Mouse (Mus musculus): ENCODE measurements around the gene Nme8.

Gene Nme8

GRCm38 (mm10) chr13:19640203-19640851 lies 57.3 kb downstream of the Nme8 start:
- DNase-seq = no peak

- DNase-seq = no peak
These were observed 61.5 kb downstream of the Nme8 start for GRCm38 (mm10) chr13:19636131-19636530.

- no peak for DNase-seq
These were observed 66.6 kb downstream of the Nme8 start for GRCm38 (mm10) chr13:19630768-19631709.

DNA sequence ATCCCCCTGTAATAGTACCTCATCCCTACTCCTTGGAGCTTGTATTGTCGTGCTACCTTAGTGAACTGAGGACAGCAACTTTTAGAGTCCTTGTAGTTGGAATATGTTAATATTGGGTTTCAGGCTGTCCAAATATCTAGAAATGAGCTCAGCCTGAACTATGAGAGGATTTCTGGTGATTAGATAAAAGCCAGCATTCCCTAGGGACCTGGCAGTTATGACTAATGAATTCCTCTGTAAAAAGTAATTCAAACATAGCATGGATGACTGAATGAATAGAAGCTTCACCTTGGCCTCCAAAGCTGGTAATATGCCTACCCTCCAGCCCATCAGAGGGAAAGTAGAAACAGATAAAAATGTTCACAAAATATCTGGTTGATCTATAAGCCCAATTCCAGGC lies 71.1 kb downstream of the Nme8 start:
- DNase-seq = no peak

DNA sequence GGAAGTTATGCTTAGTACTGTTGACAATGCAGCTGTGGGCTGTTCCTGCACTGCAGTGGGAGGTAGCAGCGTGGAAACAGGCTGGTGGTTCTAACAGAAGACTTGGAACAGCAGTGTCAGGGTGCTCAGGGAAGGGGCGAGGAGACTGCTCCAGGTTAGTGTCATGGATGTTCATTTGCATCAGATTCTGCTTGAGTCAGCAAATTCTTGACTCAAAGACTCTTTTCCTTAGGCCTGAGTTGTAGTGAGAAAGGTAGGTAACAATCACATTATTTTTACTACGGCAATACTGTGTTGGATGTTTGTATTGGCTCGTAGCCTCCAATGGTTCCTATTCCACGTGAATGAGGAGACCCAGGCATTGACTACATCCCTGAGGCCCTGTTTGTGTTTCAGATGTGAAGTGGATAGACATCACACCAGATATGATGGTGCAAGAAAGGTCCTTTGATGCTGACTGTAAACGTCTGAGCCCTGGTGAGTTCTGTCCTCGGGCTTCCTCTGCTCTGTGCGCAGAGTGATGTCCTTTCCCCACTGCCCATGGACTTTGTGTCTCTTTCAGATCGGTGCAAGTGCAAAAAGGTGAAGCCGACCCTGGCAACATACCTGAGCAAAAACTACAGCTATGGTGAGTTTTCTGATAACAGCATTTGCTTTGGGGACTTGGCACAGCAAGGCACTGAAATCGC lies 72.8 kb downstream of the Nme8 start:
- DNase-seq = no peak

GRCm38 (mm10) chr13:19623228-19623905 lies 74.2 kb downstream of the Nme8 start:
- DNase-seq = no peak

DNA sequence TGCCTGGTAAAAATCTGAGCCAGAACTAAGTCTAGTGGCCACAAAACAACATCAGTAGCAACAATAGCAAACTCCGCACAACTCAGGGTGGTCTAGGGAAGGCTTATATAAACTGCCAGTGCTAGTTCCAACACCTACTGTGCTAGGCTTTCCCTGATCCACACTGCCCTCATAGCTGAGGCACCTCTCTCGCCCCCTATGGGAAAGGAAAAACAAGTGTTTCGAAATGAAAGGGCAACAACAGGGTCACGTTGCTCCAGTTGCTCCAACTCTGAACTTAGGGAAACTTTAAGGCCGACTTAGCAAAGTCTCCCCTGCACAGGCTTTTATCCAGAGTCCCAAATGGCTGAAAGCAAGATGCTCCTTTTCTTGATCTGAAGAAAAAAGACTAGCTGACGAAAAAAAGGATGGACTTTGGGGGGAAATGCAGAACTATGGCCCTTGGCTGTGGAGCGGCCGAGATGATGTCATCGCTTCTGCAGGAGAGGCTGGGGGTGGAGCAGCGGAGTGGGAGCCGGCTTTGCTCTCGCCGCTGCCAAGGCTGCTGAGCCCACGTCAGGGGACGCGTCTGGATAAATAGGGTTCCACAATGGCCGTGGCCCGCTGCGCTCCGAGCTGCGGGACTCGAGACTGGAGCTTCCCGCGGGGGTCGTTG lies 74.9 kb downstream of the Nme8 start, which contains the start of gene Sfrp4:
Gene Sfrp4 (plus strand): TSS at position 532 of the 655 bp plus-strand sequence.
- DNase-seq = no peak

DNA sequence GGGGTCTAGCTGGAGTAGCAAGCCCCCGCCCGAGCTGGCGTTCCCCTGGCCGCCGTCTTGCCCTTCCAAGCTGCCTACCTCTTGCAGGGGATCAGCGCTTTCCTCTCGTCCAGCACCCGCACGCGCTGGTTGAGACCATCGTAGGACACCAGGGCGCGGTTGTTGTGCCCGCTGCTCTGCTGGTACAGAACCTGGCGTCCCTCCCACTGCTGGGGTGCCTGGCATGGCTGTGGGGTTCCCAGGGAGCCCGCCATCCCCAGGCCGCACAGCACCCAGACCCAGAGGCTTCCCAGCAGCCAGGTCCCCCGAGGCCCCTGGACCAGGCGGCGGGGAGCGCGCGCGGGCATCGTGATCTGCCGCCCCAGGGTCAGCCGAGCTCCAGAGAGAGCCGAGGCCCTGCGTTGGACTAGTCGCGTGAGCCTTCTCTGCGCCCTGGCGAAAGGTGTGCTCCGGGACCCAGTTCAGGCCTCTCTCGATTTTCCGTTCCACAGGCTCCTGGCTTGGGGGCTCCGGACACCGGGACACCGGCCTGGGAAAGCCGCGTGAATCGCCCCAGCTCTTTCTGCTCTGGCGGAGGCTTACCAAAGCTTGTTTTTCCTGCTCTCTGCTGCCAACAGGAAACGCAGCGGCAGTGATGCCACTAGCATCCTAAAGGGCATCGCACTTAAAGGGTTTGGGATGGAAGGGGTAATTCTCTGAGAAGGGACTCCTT lies 78.2 kb downstream of the Nme8 start, which contains the start of gene Epdr1:
Gene Epdr1 (minus strand): TSS at position 712 of the 712 bp plus-strand sequence.
- peak; percentile 11 for DNase-seq

- DNase-seq = no peak
These were observed 78.8 kb downstream of the Nme8 start for GRCm38 (mm10) chr13:19618841-19619215.

- DNase-seq = no peak
These were observed 79.5 kb downstream of the Nme8 start for GRCm38 (mm10) chr13:19618081-19618480.

DNA sequence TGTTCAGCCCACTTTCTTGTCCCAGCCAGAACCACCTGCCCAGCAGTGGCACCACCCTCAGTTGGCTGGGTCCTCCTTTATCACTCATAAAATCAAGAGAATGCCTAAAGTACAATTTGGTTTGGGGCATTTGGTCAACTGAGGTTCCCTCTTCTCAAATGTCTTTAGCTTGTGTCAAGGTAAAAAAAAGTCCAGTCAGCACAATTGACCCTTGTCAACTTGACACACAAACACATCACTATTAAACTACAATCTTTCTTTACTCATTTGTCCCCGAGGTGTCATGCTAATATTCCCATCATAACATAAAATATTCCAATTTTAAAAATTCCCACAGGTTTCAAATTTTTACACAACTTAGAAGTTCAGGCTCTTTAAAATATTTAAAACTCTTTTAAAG lies 83.3 kb downstream of the Nme8 start:
- DNase-seq = no peak

DNA sequence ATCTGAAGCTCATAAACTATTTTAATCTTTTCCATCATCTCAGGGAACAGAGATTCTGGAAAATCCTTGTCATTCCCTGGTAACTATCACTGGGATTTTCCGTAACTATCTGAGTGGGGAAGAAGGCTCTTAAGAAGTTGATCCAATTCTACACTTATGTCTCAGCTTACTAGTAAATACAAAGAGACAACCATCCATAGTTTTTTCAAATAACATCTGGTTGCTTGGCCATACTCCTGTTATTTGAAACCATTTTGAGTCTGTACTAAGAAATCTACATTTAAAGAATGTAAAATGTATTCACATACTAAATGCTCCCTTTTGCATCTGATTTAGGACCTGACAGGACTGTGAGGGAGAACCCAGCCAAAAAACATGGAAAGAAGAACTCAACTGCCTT lies 84.2 kb downstream of the Nme8 start:
- no peak for DNase-seq

DNA sequence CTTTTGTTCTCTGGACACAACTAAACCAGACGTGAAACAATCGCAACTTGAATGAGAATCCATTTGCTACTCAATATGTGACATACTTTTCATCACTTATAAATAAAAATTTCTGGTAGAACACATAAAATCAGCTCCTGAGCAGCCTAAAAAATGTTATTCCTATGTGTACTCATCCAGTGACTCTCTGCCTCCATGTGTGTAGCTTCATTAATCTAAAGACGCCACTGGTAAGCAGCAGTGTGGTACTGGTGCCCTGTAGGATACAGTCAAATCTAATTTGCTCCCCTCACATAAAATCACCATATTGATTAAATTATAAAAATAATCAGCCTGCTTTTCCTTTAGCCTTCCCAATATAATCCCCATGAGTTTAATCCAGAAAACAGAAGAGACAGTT lies 84.6 kb downstream of the Nme8 start:
- no peak for DNase-seq

DNA sequence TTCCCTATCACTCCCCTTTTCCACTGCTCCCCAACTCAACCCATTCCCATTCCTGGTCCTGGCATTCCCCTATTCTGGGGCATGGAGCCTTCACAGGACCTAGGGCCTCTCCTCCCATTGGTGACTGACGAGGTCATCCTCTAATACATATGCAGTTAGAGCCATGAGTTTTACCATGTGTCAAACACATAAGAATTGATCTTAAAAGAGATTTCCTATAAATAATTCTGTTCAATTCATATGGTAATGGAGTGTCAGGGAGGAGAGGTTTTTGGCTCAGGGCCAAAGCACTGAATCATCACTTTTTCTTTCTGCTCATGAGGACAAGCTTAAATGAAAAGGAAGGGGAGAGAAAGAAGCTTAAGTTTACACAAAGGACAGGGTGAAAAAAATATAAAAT lies 85.2 kb downstream of the Nme8 start:
- no peak for DNase-seq

DNA sequence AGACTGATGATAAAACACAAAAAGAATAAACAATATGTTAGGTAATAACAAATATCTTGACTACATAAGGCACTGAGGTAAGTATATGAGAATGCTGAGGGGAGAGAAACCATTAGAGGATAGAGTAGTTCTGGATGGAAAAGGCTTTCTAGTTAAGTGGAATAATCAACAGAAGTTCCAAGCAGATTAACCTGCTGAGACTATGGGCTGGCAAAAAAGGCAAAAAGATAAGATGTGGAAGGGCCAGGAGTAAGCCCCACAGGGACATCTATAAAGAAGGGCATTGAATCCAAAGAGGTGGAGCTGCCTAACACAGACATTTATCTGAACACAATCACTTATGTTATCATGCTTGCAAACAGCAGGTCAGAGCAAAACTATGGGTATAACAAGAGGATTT lies 89.5 kb downstream of the Nme8 start:
- no peak for DNase-seq

DNA sequence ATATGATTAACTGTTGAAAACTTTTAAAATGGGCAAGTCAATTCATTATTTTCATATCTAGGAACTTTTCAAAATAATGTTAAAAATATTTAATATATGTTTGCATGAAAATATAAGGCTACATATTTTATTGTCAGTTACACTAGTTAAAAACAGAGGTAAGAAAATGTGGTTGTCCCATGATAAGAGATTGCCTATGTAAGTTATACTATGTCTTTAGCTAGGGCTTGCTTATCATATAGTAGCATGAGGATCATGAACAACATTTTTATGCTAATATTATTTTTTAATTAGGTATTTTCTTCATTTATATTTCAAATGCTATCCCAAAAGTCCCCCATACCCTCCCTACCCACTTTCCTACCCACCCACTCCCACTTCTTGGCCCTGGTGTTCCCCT lies 92.7 kb downstream of the Nme8 start:
- DNase-seq = no peak

GRCm38 (mm10) chr13:19603719-19604118 lies 93.9 kb downstream of the Nme8 start:
- no peak for DNase-seq

DNA sequence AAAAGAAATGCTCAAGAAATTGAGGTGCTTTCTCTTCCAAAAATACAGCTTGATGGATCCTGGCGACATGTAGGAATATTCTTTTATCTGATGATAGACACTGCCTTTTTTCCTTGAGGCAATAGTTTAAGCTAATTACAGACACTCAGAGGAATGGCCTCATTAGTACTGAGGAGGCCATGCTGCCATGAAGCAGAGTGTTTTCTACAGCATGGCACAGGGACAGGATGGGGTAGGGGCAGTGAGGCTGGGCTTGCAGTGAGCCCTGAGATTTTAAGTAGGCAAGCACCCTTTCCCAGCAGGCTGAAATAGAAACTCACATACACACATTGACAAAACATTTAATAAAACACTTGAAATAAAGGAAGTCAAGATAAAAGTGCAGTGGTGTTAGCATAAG lies 95.1 kb downstream of the Nme8 start:
- DNase-seq = no peak

- no peak for DNase-seq
These were observed 98.4 kb downstream of the Nme8 start for GRCm38 (mm10) chr13:19599242-19599641.

DNA sequence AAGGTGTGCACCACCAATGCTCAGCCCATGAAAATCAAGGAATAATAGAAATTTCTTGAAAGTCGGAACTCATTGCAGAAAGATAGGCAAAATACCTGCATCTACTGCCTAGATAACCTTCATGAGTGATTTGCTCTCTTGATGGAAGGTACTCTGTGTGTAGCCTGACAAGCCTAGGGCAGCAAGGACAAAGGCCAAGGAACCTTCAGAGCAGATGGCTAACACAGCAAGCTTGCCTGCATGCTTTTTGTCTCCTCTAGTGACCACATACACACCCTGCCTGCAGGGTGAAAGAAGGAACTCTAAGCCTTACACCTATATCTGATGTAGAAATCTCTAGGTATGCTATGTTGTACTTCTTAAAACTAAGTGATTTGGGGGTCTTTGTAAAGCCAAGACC lies 102.5 kb downstream of the Nme8 start:
- DNase-seq = no peak
